22 mouse cellular contexts compared by ENCODE assay signal in genomic region chr8:106640212-106640611, GRCm38 (mm10). TPM values are rescaled to one million over a fixed set of nuclear protein-coding genes. Genes with fewer than 3 reads are reported as not detected.
"Had no signal": no experiment of that assay in that cellular context is flagged by ENCODE, and none has a peak within 500 bp of the region (broad histone marks: within the 10 kb centered on the region; RNA-seq: fewer than 3 reads in every experiment).

No protein-coding gene starts in this region.

- H3K36me3 ChIP-seq: limb, embryonic 10.5 days; limb, embryonic 13.5 days; liver, embryonic 12.5 days; liver, embryonic 15.5 days; neural tube, embryonic 12.5 days; neural tube, embryonic 15.5 days had no signal

- H3K27me3 ChIP-seq: limb, embryonic 13.5 days; liver, embryonic 12.5 days; liver, embryonic 15.5 days; neural tube, embryonic 12.5 days; neural tube, embryonic 15.5 days had no signal

- DNase-seq: kidney, adult 2 months; layer of hippocampus, adult 9-11 months; liver; lung, adult 18-20 months; midbrain, embryonic 14.5 days; right cerebral cortex, adult 18-20 months; right cerebral cortex, postnatal 25 days; spleen, adult 18-20 months; thymus, adult 2 months; thymus, postnatal 25 days had no signal

- H3K9ac ChIP-seq: limb, embryonic 13.5 days; liver, embryonic 12.5 days; liver, embryonic 15.5 days; neural tube, embryonic 12.5 days; neural tube, embryonic 15.5 days had no signal

- ATAC-seq: intestine, embryonic 16.5 days; liver, embryonic 12.5 days; lung, postnatal 0 days had no signal

- H3K9me3 ChIP-seq: limb, embryonic 10.5 days; limb, embryonic 13.5 days; liver, embryonic 12.5 days; liver, embryonic 15.5 days; neural tube, embryonic 12.5 days; neural tube, embryonic 15.5 days had no signal

- H3K4me3 ChIP-seq: layer of hippocampus, adult 2 months; limb, embryonic 10.5 days; limb, embryonic 13.5 days; liver, embryonic 12.5 days; liver, embryonic 15.5 days; neural tube, embryonic 12.5 days; neural tube, embryonic 15.5 days had no signal

- H3K4me1 ChIP-seq: neural tube, embryonic 12.5 days; neural tube, embryonic 15.5 days had no signal

- H3K4me2 ChIP-seq: limb, embryonic 13.5 days; liver, embryonic 12.5 days; liver, embryonic 15.5 days; midbrain, embryonic 11.5 days; neural tube, embryonic 12.5 days; neural tube, embryonic 15.5 days had no signal

- H3K27ac ChIP-seq: kidney, postnatal 0 days; layer of hippocampus, adult 2 months; limb, embryonic 10.5 days; limb, embryonic 13.5 days; liver, embryonic 12.5 days; liver, embryonic 15.5 days; neural tube, embryonic 12.5 days; neural tube, embryonic 15.5 days had no signal

RNA-seq across cellular contexts. Expression of gene Cdh1, which starts 37.1 kb away (rescaled TPM):
- total RNA-seq: megakaryocyte-erythroid progenitor cell, adult 5-6 weeks had no signal
